In the genomic region with DNA sequence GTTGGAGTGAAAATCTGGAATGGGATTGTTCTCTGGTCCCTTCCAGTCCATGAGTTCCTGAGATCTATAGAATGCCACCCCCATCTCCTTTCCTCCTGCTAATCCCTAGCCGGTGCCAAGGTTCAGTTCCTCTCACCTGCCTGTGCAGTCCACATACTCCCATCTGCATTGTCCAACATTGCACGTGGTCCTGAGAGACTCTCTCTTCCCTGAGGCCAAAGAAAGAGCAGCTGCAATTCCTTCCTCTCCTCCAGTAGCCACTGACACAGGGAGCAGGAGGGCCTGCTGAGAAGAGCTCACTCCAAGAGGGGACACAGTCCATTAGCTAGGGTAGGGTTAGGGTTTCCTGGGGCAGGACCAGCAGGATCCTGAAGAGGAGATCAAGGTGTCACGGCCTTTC, we compare ENCODE assay signal across 26 mouse cellular contexts.
"Had no signal": no experiment of that assay in that cellular context is flagged by ENCODE, and none has a peak within 500 bp of the region (broad histone marks: within the 10 kb centered on the region; RNA-seq: fewer than 3 reads in every experiment).

No protein-coding gene starts in this region.

- H3K4me3 ChIP-seq: heart, adult 2 months; heart, embryonic 13.5 days; heart, embryonic 15.5 days; hindbrain, embryonic 13.5 days; hindbrain, embryonic 15.5 days; kidney, embryonic 15.5 days; limb, embryonic 13.5 days; limb, embryonic 15.5 days; liver, embryonic 12.5 days had no signal

- ATAC-seq: hindbrain, postnatal 0 days; intestine, embryonic 16.5 days; liver, embryonic 12.5 days had no signal

- H3K9me3 ChIP-seq: heart, embryonic 13.5 days; heart, embryonic 15.5 days; hindbrain, embryonic 13.5 days; hindbrain, embryonic 15.5 days; kidney, embryonic 15.5 days; limb, embryonic 13.5 days; limb, embryonic 15.5 days; liver, embryonic 12.5 days had no signal

- DNase-seq: gastrocnemius, postnatal 14 days; gastrocnemius, postnatal 36 days; heart, adult 11 months; heart, adult 2 months; heart, postnatal 14 days; heart, postnatal 36 days; kidney, adult 11 months; kidney, adult 8-10 months; kidney, postnatal 14 days; kidney, postnatal 36 days; layer of hippocampus, adult 9-11 months; layer of hippocampus, postnatal 36 days; left cerebral cortex, postnatal 4 days had no signal

- H3K9ac ChIP-seq: heart, embryonic 13.5 days; heart, embryonic 15.5 days; hindbrain, embryonic 13.5 days; hindbrain, embryonic 15.5 days; kidney, embryonic 15.5 days; limb, embryonic 13.5 days; limb, embryonic 15.5 days; liver, embryonic 12.5 days; liver, embryonic 14.5 days had no signal

- H3K27ac ChIP-seq: heart, adult 2 months; heart, embryonic 13.5 days; heart, embryonic 15.5 days; hindbrain, embryonic 13.5 days; hindbrain, embryonic 15.5 days; hindbrain, postnatal 0 days; kidney, embryonic 15.5 days; kidney, postnatal 0 days; limb, embryonic 13.5 days; limb, embryonic 15.5 days; liver, embryonic 12.5 days; liver, embryonic 14.5 days had no signal

- H3K4me1 ChIP-seq: limb, embryonic 15.5 days had no signal

- H3K4me2 ChIP-seq: heart, embryonic 11.5 days; heart, embryonic 13.5 days; heart, embryonic 15.5 days; hindbrain, embryonic 13.5 days; hindbrain, embryonic 15.5 days; kidney, embryonic 15.5 days; limb, embryonic 13.5 days; limb, embryonic 15.5 days; liver, embryonic 12.5 days had no signal

- H3K27me3 ChIP-seq: heart, embryonic 13.5 days; heart, embryonic 15.5 days; hindbrain, embryonic 13.5 days; hindbrain, embryonic 15.5 days; limb, embryonic 13.5 days; limb, embryonic 15.5 days; liver, embryonic 12.5 days had no signal

- H3K36me3 ChIP-seq: heart, embryonic 13.5 days; heart, embryonic 15.5 days; hindbrain, embryonic 13.5 days; hindbrain, embryonic 15.5 days; kidney, embryonic 15.5 days; limb, embryonic 13.5 days; limb, embryonic 15.5 days; liver, embryonic 12.5 days had no signal
